Mouse (Mus musculus) heart, embryonic 12.5 days (tissue): ENCODE measurements around the gene Pde4d. TPM values are rescaled to one million over a fixed set of nuclear protein-coding genes. Genes with fewer than 3 reads are reported as not detected.

Source experiments
- ATAC-seq: fragments of 200-750 bp; cut with Nextera tagmentation; 2 replicates; pipeline ENCODE4 v1.8.0; 2017; ENCODE audit warnings: moderate TSS enrichment, moderate library complexity; ENCODE audit not compliant: insufficient number of reproducible peaks, low FRiP score
- H3K27ac ChIP-seq: fragments of 300-500 bp; sonication (generic); 2 replicates; pipeline ENCODE4 v1.5.1; 2016; ENCODE audit warnings: mild to moderate bottlenecking, moderate library complexity; ENCODE audit not compliant: poor library complexity, severe bottlenecking
- H3K27me3 ChIP-seq: fragments of 300-500 bp; sonication (generic); replicated peaks from 2 replicates; pipeline ENCODE4 v1.6.1; 2016; ENCODE audit warnings: mild to moderate bottlenecking, moderate library complexity
- H3K36me3 ChIP-seq: fragments of 300-500 bp; sonication (generic); 2 replicates; pipeline ENCODE4 v1.6.1; 2016; ENCODE audit warnings: mild to moderate bottlenecking, moderate library complexity
- H3K4me1 ChIP-seq: fragments of 300-500 bp; sonication (generic); replicated peaks from 2 replicates; pipeline ENCODE4 v1.6.1; 2016; ENCODE audit warnings: mild to moderate bottlenecking
- H3K4me2 ChIP-seq: fragments of 300-500 bp; sonication (generic); 2 replicates; pipeline ENCODE4 v1.6.1; 2016; ENCODE audit warnings: mild to moderate bottlenecking, moderate library complexity
- H3K4me3 ChIP-seq: fragments of 300-500 bp; sonication (generic); 2 replicates; pipeline ENCODE4 v1.5.1; 2016; ENCODE audit warnings: mild to moderate bottlenecking
- H3K9ac ChIP-seq: fragments of 300-500 bp; sonication (generic); 2 replicates; pipeline ENCODE4 v1.6.1; 2016; ENCODE audit warnings: mild to moderate bottlenecking, moderate library complexity
- H3K9me3 ChIP-seq: fragments of 300-500 bp; sonication (generic); replicated peaks from 2 replicates; pipeline ENCODE4 v1.6.1; 2016; ENCODE audit warnings: mild to moderate bottlenecking, moderate library complexity
- WGBS: fragments of 180-500 bp; shearing (Covaris S2); methylation state at CpG from one replicate; pipeline ENCODE4 v1.1.7; 2016; 5-methylcytosine and 5-hydroxymethylcytosine counted together
- polyA plus RNA-seq: library from polyadenylated mRNA; unstranded; fragments of >200 nt; fragmentation: Nextera tagmentation; extraction: Ambion mirVana; gene quantifications from 2 replicates; pipeline ENCODE4 v1.2.1, GENCODE M21; 2016

Pde4d gene
- polyA plus RNA-seq, 1 experiment from 2014 or later, result 34.2 TPM

- no peak for ATAC-seq
- Histone ChIP-seq H3K4me2 (no peak overlapping the region), H3K36me3 (no peaks in the 10 kb centered on the region), H3K27ac (no peak overlapping the region), H3K9ac (no peak overlapping the region), H3K9me3 (no peaks in the 10 kb centered on the region), H3K4me1 (no peaks in the 10 kb centered on the region), H3K27me3 (no peaks in the 10 kb centered on the region), H3K4me3 (no peak overlapping the region)
- 70% methylated on average over 8 of the region's 8 CpGs for WGBS
These were observed 956.6 kb downstream of the Pde4d start for GRCm38 (mm10) chr13:109406341-109406740.

GRCm38 (mm10) chr13:109407371-109407770, 957.6 kb downstream of the Pde4d start:
- 61% methylated on average over 3 of the region's 3 CpGs for WGBS
- H3K4me1 ChIP-seq, result no peaks in the 10 kb centered on the region
- no peak overlapping the region for H3K9ac ChIP-seq
- H3K9me3 ChIP-seq, result no peaks in the 10 kb centered on the region
- no peaks in the 10 kb centered on the region for H3K36me3 ChIP-seq
- ATAC-seq, result no peak
- no peaks in the 10 kb centered on the region for H3K27me3 ChIP-seq
- no peak overlapping the region for H3K4me2 ChIP-seq
- H3K4me3 ChIP-seq, result no peak overlapping the region
- no peak overlapping the region for H3K27ac ChIP-seq

DNA sequence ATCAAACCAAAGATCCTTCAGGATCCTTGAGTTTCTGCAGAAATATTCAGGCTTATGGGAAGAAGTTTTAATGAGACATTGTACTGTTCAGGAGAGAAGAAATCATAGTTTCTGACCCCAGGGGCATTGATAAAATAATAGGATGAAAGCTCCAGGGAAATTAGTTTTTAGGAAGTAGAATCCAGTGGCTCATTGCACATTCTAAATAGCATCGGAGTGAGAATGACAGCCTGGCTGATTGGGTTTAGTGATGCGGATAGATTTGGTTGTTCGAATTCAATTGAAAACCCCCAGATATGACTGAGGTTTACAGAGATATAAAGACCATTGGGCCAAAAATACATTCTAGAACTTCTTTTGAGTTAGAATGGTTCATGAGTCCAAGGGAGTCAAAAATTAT, 970.7 kb downstream of the Pde4d start:
- no peak overlapping the region for H3K4me3 ChIP-seq
- H3K27me3 ChIP-seq, result no peaks in the 10 kb centered on the region
- no peak overlapping the region for H3K27ac ChIP-seq
- no peak for ATAC-seq
- no peak overlapping the region for H3K9ac ChIP-seq
- H3K36me3 ChIP-seq, result no peaks in the 10 kb centered on the region
- WGBS, result 85% methylated on average over 3 of the region's 3 CpGs
- H3K4me1 ChIP-seq, result no peaks in the 10 kb centered on the region
- no peaks in the 10 kb centered on the region for H3K9me3 ChIP-seq
- H3K4me2 ChIP-seq, result no peak overlapping the region

GRCm38 (mm10) chr13:109424906-109425305, 975.2 kb downstream of the Pde4d start:
- WGBS, result 57% methylated on average over 2 of the region's 2 CpGs
- Histone ChIP-seq H3K36me3 (no peaks in the 10 kb centered on the region), H3K27me3 (no peaks in the 10 kb centered on the region), H3K4me3 (no peak overlapping the region), H3K9me3 (no peaks in the 10 kb centered on the region), H3K4me1 (peaks cover 8% of the 10 kb centered on the region; the same call in 1 of the 2 replicates), H3K4me2 (no peak overlapping the region), H3K27ac (no peak overlapping the region), H3K9ac (no peak overlapping the region)
- ATAC-seq, result no peak

GRCm38 (mm10) chr13:109425548-109425947, 975.8 kb downstream of the Pde4d start:
- no peaks in the 10 kb centered on the region for H3K27me3 ChIP-seq
- H3K36me3 ChIP-seq, result no peaks in the 10 kb centered on the region
- H3K4me3 ChIP-seq, result no peak overlapping the region
- H3K4me2 ChIP-seq, result no peak overlapping the region
- H3K27ac ChIP-seq, result no peak overlapping the region
- H3K9me3 ChIP-seq, result no peaks in the 10 kb centered on the region
- no peak overlapping the region for H3K9ac ChIP-seq
- no peak for ATAC-seq
- WGBS, result 78% methylated on average over 13 of the region's 13 CpGs
- peaks cover 8% of the 10 kb centered on the region; the same call in 1 of the 2 replicates for H3K4me1 ChIP-seq

GRCm38 (mm10) chr13:109426058-109426457, 976.3 kb downstream of the Pde4d start:
- 57% methylated on average over 5 of the region's 5 CpGs for WGBS
- no peak overlapping the region for H3K27ac ChIP-seq

GRCm38 (mm10) chr13:109427541-109427940, 977.8 kb downstream of the Pde4d start:
- no peaks in the 10 kb centered on the region for H3K9me3 ChIP-seq
- no peak overlapping the region for H3K27ac ChIP-seq
- H3K4me2 ChIP-seq, result no peak overlapping the region
- no peak overlapping the region for H3K4me3 ChIP-seq
- ATAC-seq, result no peak
- peaks cover 8% of the 10 kb centered on the region; the same call in 1 of the 2 replicates for H3K4me1 ChIP-seq
- H3K36me3 ChIP-seq, result no peaks in the 10 kb centered on the region
- H3K9ac ChIP-seq, result no peak overlapping the region
- 77% methylated on average over 7 of the region's 7 CpGs for WGBS
- H3K27me3 ChIP-seq, result no peaks in the 10 kb centered on the region

More at GRCm38 (mm10) chr13:109426058-109426457, 976.3 kb downstream of the Pde4d start:
- H3K4me3 ChIP-seq, result no peak overlapping the region
- H3K9me3 ChIP-seq, result no peaks in the 10 kb centered on the region
- H3K27me3 ChIP-seq, result no peaks in the 10 kb centered on the region
- H3K4me1 ChIP-seq, result peaks cover 8% of the 10 kb centered on the region; the same call in 1 of the 2 replicates
- no peak for ATAC-seq
- no peak overlapping the region for H3K9ac ChIP-seq
- H3K36me3 ChIP-seq, result no peaks in the 10 kb centered on the region
- 0 out of 2 replicates have a peak overlapping the region, but pooled peaks have one; percentile 13 for H3K4me2 ChIP-seq

- Histone ChIP-seq H3K4me2 (no peak overlapping the region), H3K36me3 (no peaks in the 10 kb centered on the region), H3K4me3 (no peak overlapping the region), H3K9me3 (no peaks in the 10 kb centered on the region), H3K27me3 (no peaks in the 10 kb centered on the region), H3K9ac (no peak overlapping the region), H3K4me1 (peaks cover 8% of the 10 kb centered on the region; the same call in 1 of the 2 replicates), H3K27ac (no peak overlapping the region)
- no peak for ATAC-seq
- WGBS, result 66% methylated on average over 2 of the region's 2 CpGs
These were observed 979.8 kb downstream of the Pde4d start for GRCm38 (mm10) chr13:109429544-109429943.

DNA sequence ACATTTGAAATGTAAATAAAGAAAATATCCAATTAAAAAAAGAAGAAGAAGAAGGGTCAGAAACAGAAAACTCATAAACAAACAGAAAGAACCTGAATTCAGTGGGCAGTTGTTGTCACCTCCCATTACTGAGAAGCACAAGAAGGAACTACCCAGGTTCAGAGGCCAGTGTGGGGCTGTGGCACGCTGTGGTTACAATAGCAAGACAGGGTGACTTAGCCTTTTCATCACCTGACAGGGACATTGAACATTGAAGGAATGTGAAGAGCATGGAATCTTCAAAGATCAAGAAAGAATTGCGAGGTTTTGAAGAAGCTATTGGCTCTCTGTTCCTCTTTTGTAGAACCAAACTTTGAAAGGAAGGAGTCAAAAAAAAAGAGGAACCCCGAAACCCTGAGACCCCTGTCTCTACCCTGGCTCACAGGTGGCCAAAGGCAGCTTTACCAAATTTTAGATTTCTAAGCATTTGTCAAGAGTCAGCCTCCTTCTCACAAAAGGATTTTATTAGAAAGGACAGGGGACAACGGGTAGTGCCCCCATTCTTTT, 987.6 kb downstream of the Pde4d start:
- H3K4me2 ChIP-seq, result no peak overlapping the region
- ATAC-seq, result no peak
- H3K27me3 ChIP-seq, result no peaks in the 10 kb centered on the region
- no peak overlapping the region for H3K4me3 ChIP-seq
- no peaks in the 10 kb centered on the region for H3K9me3 ChIP-seq
- H3K36me3 ChIP-seq, result no peaks in the 10 kb centered on the region
- no peak overlapping the region for H3K27ac ChIP-seq
- 49% methylated on average over 4 of the region's 4 CpGs for WGBS
- no peak overlapping the region for H3K9ac ChIP-seq
- peaks cover 7% of the 10 kb centered on the region for H3K4me1 ChIP-seq

GRCm38 (mm10) chr13:109439436-109440161, 989.9 kb downstream of the Pde4d start:
- Histone ChIP-seq H3K36me3 (no peaks in the 10 kb centered on the region), H3K4me1 (peaks cover 7% of the 10 kb centered on the region), H3K9me3 (no peaks in the 10 kb centered on the region), H3K9ac (no peak overlapping the region), H3K4me2 (no peak overlapping the region), H3K4me3 (no peak overlapping the region), H3K27ac (no peak overlapping the region), H3K27me3 (no peaks in the 10 kb centered on the region)
- no peak for ATAC-seq
- WGBS, result 60% methylated on average over 5 of the region's 5 CpGs

GRCm38 (mm10) chr13:109440331-109440730, 990.6 kb downstream of the Pde4d start:
- peak; percentile 65 for ATAC-seq
- Histone ChIP-seq H3K36me3 (no peaks in the 10 kb centered on the region), H3K9me3 (no peaks in the 10 kb centered on the region), H3K27ac (peak overlapping the region; percentile 73), H3K27me3 (no peaks in the 10 kb centered on the region), H3K9ac (no peak overlapping the region), H3K4me1 (peaks cover 7% of the 10 kb centered on the region), H3K4me3 (peak overlapping the region; percentile 54), H3K4me2 (peak overlapping the region; percentile 84)
- WGBS, result 6% methylated on average over 8 of the region's 8 CpGs
